Mouse (Mus musculus) c-Kit-negative CD71-positive TER-119-positive erythroid progenitor cells, embryonic 14.5 days (primary cell): Measurements from ENCODE around the gene Cars.

Experiments used
- DNase-seq: peaks from one replicate; pipeline ENCODE4 v3.0.0-alpha.2; 2013; ENCODE audit warnings: low read depth, low spot score

Gene Cars

DNA sequence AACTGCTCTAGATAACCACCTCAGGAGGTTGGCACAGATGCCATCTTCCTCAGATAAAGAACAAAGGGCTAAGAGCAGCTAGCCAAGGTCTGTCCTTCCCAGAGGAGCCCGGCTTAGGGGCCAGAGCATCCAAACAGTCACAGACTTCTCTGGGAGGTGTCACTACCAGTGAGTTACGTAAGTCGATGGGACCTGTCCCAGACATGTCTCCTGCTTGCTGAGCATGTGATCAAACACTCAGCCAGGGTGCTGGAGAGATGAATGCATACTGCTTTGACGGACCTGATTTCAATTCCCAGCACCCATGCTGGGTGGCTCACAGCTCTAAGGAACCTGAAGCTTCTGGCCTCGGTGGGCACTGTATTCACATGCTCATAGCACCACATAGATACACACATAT is 12.3 kb downstream of the Cars start:
- no peak for DNase-seq

- DNase-seq: no peak
Observed at GRCm38 (mm10) chr7:143583956-143584355, 15.9 kb downstream of the Cars start.

- no peak for DNase-seq
Observed at GRCm38 (mm10) chr7:143583025-143583424, 16.9 kb downstream of the Cars start.

DNA sequence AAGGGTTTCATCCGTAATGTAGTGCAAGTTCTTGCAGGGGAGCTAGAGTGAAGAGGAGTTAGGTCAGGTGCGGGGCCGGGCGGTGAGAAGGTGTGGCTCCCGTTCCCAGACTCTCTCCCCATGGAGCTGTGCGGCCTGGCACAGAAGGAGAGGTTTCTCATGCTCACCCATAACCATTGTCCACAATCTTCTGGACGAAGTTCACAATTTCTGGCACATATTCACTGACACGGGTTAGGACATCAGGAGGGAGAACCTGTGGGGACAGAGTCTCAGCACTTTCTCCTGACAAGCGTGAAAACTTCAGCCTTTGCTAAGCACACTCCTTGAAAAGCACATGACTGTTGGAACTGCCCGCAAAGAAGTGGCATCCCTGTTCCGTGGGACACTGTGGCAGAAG is 24.1 kb downstream of the Cars start:
- no peak for DNase-seq

GRCm38 (mm10) chr7:143565648-143566039 is 34.2 kb downstream of the Cars start:
- peak; percentile 54 for DNase-seq

GRCm38 (mm10) chr7:143565015-143565647 is 34.8 kb downstream of the Cars start:
- no peak for DNase-seq

- no peak for DNase-seq
Observed at GRCm38 (mm10) chr7:143563787-143564186, 36.1 kb downstream of the Cars start.

DNA sequence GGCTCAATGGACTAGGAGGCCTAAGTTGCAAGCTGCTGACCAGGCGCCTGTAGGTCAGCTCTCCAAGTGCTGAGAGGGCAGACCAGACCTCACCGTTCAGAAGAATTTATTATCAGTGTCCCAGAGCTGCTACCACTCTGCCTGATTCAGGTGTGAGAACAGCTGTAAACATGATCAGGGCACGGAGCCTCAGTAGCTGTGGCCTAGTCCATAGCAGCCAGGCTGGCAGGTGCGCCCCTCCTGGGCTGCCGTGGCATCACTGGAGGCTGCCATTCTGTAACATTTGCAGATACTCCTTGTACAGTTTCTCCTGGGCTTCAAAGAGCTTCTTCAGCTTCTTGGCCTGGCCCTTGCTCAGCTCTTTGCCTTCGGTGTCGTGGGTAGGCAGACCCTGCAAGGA is 42.3 kb downstream of the Cars start:
- DNase-seq: no peak

DNA sequence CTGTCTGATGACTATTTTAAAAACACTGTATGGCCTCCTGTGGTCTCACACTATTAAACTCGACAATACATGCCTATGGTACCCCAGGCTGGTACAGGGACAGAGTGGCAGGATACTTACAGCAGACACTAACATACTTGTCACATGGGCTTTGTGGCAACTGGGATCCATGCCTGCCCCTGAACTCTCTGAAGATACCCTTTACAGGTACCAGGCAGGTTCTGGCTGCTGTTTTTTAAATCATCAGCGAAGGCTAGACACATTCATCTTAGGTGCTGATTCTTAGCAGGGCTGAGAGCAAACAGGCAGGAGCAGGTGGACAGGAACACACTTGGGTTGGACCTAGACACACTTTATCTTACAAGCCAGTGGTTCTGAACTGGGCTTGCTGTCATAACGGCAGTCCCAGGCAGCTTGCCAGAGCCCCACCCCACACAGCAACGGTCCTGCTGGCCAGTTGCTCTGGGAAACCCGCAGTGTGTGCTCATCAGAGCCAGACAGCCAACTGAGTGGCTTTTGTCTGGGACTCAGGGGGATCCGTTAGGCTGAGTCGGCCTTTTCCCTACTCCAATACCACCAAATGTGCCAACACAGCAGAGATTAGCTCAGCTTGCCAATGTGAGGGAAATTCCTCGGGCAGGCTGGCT is 42.8 kb downstream of the Cars start:
- no peak for DNase-seq

GRCm38 (mm10) chr7:143549588-143550220 is 50.2 kb downstream of the Cars start:
- no peak for DNase-seq

DNA sequence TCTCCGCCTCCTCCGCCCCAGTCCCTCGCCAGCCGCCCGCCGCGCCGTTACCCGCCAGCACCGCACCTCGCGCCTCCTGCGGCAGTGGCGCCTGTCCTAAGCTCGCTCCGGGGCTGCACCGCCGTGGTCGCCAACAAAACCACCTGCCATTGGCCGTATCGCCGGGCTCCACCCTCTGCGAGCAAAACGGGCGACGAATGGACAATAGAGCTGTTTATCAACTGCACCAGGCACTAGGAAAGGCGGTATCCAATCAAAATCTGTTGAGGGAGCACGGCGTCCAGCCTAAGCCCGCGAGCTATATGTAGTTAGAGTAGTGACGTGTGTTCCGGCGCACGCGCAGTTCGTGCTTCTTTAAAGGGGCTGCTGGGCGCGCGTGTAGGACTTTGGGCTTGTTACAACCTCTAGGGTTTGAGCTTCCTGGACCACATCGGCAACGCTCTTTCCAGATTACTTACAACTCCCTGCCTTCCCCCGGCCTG is 50.9 kb downstream of the Cars start, which contains the start of gene Nap1l4:
Nap1l4 (minus strand) TSS at position 131 of the 482 bp plus-strand sequence.
- DNase-seq: peak; percentile 95

GRCm38 (mm10) chr7:143548231-143548961 is 51.5 kb downstream of the Cars start:
- DNase-seq: peak; percentile 51

- no peak for DNase-seq
Observed at GRCm38 (mm10) chr7:143546554-143546953, 53.3 kb downstream of the Cars start.

DNA sequence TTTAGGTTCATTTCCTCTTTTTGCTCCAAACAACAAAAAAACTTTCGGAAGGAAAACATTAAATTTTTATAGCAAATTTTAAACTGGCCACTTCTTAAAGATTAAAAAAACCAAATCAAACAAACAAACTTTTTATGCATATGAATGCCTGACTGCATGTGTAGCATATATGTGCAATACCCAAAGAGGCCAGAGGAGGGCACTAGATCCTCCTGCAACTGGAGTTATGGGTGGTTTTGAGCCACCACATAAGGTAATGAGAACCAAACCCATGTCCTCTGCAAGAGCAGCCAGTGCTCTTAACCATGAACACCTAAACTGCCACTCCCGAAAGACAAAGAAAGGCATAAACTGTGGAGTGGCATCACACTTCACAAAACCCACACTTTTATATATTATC is 55.5 kb downstream of the Cars start:
- DNase-seq: peak; percentile 26

DNA sequence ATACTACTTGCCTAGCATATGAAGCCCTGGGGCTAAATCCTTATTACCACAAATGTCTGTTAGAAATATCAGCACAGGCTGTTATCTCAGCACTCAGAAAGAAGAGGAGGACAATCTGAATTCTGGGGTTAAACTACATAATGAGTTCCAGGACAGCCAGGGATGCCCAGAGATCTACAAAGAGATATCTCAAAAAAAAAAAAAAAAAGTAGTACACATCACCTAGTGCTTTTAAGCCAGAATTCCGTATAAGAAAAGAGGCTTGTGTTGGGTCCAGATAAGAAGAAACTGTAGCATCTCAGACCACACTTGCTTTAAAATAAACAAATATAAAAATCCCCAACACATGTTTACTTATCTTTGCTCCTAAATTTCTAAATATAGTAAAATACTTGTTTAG is 61.2 kb downstream of the Cars start:
- DNase-seq: no peak

- DNase-seq: peak; percentile 24
Observed at GRCm38 (mm10) chr7:143538229-143538628, 61.7 kb downstream of the Cars start.

DNA sequence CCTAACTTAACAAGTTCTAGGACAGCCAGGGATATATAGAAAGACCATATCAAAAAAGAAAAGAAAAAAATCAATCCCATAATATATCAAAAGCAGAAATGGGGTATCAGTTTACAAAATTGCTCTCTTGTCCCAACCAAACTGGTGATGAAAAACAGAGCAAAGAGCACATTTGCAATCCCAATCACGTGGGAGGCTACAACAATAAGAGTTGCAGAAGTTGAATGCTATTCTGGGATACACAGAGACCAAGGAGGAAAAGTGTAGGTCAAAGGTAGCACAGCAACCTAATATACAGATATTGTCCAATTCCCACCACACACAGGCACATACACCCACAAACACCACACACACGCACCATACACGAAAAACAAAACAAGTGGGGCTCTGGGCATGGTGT is 63.6 kb downstream of the Cars start:
- DNase-seq: no peak

- DNase-seq: peak; percentile 17
Observed at GRCm38 (mm10) chr7:143533284-143533683, 66.6 kb downstream of the Cars start.

DNA sequence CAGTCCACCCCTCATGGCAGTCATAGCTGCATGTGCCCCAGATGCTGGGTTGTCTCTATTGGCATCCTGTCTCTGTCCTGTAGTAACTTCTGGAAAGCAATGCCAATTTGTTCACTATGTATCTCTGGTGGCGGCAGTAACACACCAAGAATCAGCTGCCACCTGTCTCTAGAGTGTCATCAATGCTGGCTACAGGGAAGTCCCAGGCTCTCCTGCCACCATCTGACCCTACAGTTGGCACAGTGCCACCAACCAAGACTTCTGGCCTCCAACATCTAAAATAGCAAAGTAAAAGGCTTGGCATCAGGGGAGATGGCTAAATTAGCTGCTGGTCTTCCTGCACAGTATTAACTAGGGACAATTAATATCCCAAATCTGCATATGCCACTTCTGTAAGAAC is 67.5 kb downstream of the Cars start:
- DNase-seq: no peak

DNA sequence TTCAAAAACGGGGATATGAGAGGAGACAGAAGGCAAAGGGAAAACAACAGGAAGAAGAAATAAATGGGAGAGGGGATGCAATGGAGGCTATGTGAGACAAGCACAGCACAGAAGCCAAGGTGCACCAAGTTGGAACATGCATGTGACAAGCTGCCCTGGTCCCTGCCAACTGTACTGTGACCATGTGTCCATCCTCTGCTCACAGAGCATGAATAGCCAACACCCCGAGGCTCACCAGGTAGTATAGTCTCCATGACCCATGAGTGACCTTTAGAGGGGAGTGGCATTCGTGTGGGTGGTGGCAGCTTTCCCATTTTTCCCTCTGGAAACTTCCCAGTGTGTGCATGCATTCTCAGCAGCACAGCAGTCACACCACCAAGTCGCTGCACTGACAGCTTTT is 80.6 kb downstream of the Cars start:
- DNase-seq: no peak

GRCm38 (mm10) chr7:143514416-143514768 is 85.5 kb downstream of the Cars start:
- no peak for DNase-seq

DNA sequence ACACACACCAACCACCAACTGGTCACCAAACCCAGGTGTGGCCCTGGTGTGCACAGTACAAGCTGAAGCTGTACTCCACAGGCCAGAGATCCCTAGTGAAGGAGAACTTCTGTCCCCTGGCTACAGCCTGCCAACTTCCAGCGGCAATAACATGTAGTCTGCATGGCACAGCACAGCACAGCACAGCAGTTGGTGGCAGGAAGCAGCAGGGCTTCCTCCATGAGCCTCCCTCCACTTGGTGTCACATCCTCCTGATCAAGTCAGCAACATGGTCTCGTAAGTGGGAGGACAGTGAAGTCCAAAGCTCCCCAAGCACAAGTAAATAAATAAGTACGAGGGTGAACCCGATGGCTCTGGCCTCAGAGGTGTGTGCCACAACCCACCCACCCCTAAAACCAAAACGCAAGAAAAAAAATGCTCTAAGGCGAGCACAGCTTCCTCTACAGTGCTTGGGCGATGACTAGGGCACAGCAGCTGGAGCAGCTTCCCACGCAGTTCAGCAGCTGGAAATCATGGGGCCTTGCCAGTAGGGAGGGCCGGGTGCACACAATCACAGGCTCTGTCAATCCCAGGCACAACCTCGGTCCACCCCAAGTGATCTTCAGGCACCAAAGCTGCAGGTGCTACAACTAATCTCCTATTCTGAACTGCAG is 86.0 kb downstream of the Cars start:
- DNase-seq: no peak
